Mouse (Mus musculus) T-helper 2 cell (primary cell): ENCODE data around the gene Ppa2.

Source experiments
- in situ Hi-C: fragments of 300-600 bp; cut with MboI, MseI; formaldehyde crosslinking; loops from one replicate; pipeline ENCODE4 v1.15.1; 2025; ENCODE audit warnings: high pct_unique_total_duplicates

The Ppa2 gene

GRCm38 (mm10) chr3:133309954-133310808 is at the start of gene Ppa2:
Gene Ppa2, plus strand, starts transcription at chr3:133310110.
- in situ Hi-C loops = loop anchor here (25.0 kb wide), 2 partner anchors 927 to 1902 kb away; partner anchors contain the start of genes Cenpe and Cxxc4

DNA sequence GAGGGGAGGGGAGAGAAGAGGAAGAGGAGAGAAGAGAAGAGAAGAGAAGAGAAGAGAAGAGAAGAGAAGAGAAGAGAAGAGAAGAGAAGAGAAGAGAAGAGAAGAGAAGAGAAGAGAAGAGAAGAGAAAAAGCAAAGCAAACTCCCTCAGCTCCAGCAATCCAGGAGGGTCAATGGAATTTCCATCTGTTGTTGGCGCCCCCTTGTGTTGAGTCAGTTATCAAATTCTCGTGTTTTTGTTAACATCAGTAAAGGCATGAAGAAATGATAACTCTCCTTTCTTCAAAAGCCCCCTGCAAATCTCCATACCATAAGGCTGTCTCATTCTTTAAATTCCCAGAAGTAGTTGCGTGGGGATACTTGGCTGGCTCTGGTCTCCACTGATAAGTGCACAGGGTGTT is 38.0 kb upstream of the Ppa2 start:
- in situ Hi-C loops = no loop called here

GRCm38 (mm10) chr3:133284587-133284986 is 25.3 kb upstream of the Ppa2 start:
- in situ Hi-C loops = no loop called here

- in situ Hi-C loops = no loop called here
Measured at GRCm38 (mm10) chr3:133288795-133289194, 21.1 kb upstream of the Ppa2 start.

GRCm38 (mm10) chr3:133304328-133304727 is 5.6 kb upstream of the Ppa2 start:
- in situ Hi-C loops = loop anchor here (25.0 kb wide), 2 partner anchors 933 to 1908 kb away; partner anchors contain the start of genes Cenpe and Cxxc4

- in situ Hi-C loops = loop anchor here (25.0 kb wide), 2 partner anchors 929 to 1904 kb away; partner anchors contain the start of genes Cenpe and Cxxc4
Measured at GRCm38 (mm10) chr3:133308361-133308760, 1.5 kb upstream of the Ppa2 start.

GRCm38 (mm10) chr3:133309359-133309758 is 551 bp upstream of the Ppa2 start:
- in situ Hi-C loops = loop anchor here (25.0 kb wide), 2 partner anchors 928 to 1903 kb away; partner anchors contain the start of genes Cenpe and Cxxc4

GRCm38 (mm10) chr3:133310809-133311179 is 884 bp downstream of the Ppa2 start:
- in situ Hi-C loops = loop anchor here (25.0 kb wide), 2 partner anchors 927 to 1902 kb away; partner anchors contain the start of genes Cenpe and Cxxc4

DNA sequence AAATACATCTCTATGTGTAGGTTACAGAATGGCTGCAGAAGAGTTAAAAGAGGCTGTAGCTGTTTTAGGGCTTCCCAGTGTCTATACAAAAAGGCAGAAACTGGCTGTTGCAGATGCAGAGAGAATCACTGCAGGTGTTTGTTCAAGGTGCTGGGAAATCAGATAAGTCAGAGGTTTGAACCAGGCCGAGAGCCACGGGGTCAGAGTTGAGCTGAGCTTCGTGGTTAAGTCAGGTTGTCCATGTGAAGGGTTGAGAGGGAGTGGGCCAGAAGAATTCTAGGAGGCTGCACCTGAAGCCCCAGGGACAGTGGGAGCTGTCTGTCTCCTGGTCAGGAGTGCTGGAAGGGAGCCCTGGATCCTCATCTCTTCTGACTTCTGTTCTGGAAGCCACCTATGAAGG is 2.4 kb downstream of the Ppa2 start:
- in situ Hi-C loops = loop anchor here (25.0 kb wide), 2 partner anchors 925 to 1900 kb away; partner anchors contain the start of genes Cenpe and Cxxc4

DNA sequence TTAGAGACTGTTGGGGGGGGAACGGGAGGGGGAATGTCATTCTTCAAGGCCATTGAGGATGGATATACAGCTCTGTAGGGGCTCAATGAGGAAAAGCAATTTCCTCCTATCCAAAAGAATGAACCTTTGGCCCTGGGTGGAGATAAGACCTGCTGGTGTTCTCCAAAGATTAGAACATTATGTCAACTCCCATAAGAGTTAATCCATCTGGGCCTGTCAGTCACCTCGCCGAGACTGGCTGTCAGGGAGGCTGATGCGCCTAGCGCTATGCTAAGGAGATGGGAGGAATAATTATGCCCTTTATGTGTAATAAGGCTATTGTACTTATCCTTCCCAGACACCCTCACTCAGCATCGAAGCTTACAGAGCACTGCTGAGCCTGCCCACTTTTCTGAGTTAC is 2.9 kb downstream of the Ppa2 start:
- in situ Hi-C loops = loop anchor here (25.0 kb wide), 2 partner anchors 924 to 1899 kb away; partner anchors contain the start of genes Cenpe and Cxxc4

DNA sequence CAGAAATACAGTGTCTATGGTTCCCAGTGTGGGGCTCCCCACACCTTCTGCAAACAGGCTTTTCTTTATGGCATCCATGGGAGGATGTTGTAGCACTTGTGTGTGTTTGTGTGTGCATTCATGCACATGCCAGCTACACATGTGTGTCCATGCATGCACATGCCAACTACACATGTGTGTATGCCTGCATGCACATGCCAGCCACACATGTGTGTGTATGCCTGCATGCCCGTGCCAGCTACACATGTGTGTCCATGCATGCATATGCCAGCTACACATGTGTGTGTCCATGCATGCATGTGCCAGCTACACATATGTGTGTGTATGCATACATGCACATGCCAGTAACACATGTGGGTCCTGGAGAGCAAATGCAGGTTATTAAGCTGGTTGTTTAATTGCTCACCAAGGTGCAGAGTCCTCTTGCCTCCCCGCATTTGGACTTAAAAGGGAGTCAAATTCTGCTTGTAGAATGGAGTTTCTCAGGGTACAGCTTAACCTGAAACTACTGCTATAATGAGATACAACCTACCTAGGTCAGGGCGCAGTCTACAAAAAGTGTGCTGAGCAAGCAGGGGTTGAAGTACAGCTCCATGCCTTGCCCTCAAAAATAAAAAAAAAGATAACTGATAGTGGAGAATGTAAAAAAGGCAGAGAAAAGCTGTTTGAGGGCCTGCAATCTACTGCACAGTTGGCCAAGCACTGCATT is 3.7 kb downstream of the Ppa2 start:
- in situ Hi-C loops = loop anchor here (25.0 kb wide), 2 partner anchors 924 to 1899 kb away; partner anchors contain the start of genes Cenpe and Cxxc4

- in situ Hi-C loops = loop anchor here (25.0 kb wide), 2 partner anchors 923 to 1898 kb away; partner anchors contain the start of genes Cenpe and Cxxc4
Measured at GRCm38 (mm10) chr3:133314475-133314874, 4.6 kb downstream of the Ppa2 start.

- in situ Hi-C loops = loop anchor here (25.0 kb wide), 2 partner anchors 922 to 1897 kb away; partner anchors contain the start of genes Cenpe and Cxxc4
Measured at GRCm38 (mm10) chr3:133315011-133315410, 5.1 kb downstream of the Ppa2 start.

DNA sequence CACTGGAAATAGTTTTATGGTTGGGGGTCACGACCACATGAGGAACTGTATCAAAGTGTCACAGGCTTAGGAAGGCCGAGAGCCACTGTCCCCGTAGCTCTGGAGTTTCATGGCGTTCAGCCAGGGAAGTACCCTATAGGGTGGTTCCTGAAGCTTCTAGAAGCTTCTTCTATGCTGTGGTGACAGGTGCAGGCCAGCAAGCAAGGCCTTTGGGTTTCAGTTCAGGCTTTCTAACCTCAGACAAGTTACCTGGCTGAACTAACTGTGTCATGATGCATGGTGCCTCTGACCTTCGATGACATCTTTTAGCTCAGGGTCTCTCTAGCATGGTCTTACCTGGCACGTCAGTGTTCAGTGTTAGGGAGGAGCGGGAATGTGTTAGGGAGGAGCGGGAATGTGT is 5.7 kb downstream of the Ppa2 start:
- in situ Hi-C loops = loop anchor here (25.0 kb wide), 2 partner anchors 922 to 1897 kb away; partner anchors contain the start of genes Cenpe and Cxxc4

GRCm38 (mm10) chr3:133317845-133318244 is 7.9 kb downstream of the Ppa2 start:
- in situ Hi-C loops = loop anchor here (25.0 kb wide), 2 partner anchors 919 to 1894 kb away; partner anchors contain the start of genes Cenpe and Cxxc4

DNA sequence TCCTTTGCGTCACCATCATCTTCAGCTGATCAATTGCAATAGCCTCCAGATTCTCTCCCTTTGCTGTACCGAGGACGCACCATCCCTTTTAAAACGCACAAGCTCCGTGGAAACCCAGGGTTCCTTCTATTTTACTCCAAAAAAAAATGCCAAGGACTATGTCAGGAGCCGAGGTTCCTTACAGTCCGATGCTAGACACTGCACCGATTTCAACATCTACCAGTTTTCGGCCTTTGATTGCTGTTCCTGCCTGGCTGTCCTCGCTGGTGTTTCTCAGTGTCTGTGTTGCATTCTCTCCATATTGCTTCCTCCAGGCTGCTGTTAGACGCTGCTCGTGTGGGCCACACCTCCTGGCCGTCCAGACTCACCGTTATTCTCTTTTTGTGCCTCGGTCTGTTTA is 8.7 kb downstream of the Ppa2 start:
- in situ Hi-C loops = loop anchor here (25.0 kb wide), 2 partner anchors 919 to 1894 kb away; partner anchors contain the start of genes Cenpe and Cxxc4

- in situ Hi-C loops = loop anchor here (25.0 kb wide), 2 partner anchors 918 to 1893 kb away; partner anchors contain the start of genes Cenpe and Cxxc4
Measured at GRCm38 (mm10) chr3:133319795-133320194, 9.9 kb downstream of the Ppa2 start.

DNA sequence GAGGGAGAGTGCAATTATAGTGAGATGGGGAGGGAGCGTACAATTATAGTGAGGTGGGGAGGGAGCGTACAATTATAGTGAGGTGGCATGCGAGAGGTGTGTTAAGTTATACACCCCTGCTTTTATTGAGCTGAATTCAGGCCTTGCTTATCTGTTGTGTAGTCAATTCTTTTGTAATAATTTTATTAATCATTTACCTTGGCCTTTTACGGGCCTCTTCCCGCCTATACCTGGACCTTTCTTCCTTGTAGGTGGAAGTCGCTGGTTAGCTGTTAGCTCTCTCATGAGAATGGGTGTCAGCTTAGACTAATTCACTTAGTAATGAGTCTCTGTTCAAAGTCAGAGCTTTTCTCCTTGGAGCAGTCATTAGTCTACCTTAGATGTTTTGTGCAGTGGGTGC is 10.4 kb downstream of the Ppa2 start:
- in situ Hi-C loops = loop anchor here (25.0 kb wide), 2 partner anchors 917 to 1892 kb away; partner anchors contain the start of genes Cenpe and Cxxc4

GRCm38 (mm10) chr3:133321928-133322327 is 12.0 kb downstream of the Ppa2 start:
- in situ Hi-C loops = loop anchor here (25.0 kb wide), 2 partner anchors 915 to 1890 kb away; partner anchors contain the start of genes Cenpe and Cxxc4

DNA sequence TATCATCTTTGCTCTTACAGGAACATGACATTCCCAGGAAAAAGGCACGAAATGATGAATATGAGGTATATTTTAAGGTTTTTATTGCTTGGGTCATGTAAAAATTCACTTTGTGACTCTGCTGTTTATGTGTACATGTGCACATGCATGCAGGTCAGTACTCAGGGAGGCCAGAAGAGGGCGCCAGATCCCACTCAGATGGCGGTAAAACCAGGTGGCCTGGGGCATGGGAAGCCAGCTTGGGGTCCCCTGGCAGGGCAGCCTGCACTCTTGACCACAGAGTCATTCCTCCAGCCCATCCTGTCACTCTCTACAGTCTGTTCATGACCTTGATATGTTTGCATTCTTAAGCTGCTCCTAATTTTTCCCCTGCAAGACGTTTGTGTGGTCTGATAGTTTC is 12.6 kb downstream of the Ppa2 start:
- in situ Hi-C loops = loop anchor here (25.0 kb wide), 2 partner anchors 915 to 1890 kb away; partner anchors contain the start of genes Cenpe and Cxxc4

DNA sequence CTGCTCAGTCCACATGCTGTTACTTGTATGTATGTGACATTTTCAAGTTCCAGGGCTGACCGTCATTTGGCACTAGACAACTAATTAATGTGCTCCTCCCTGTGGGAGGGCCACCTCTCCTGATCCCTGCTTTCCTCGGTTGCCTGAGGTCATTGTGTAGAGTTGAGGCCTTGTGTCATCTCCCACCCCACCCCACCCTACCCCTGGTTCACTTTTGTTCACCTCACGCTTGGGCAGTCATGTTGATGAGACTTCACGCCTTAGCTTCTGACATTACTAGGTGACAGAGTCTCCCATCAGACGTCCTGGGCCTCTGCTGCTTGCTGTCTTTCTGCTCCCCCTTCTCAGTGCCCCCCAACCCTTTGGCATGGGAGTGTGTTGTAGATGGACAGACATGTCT is 15.2 kb downstream of the Ppa2 start:
- in situ Hi-C loops = no loop called here
